ENCODE assay signal across 8 mouse cellular contexts in genomic region chr6:86439119-86439496, GRCm38 (mm10). TPM values are rescaled to one million over a fixed set of nuclear protein-coding genes. Genes with fewer than 3 reads are reported as not detected.
DNase-seq lines count a peak whose midpoint lies in the region; ATAC-seq and TF ChIP-seq lines count a peak whose summit lies in the region.

No protein-coding gene starts in this region.

- peak overlapping the region; percentile 58 for H3K4me2 ChIP-seq in limb, embryonic 14.5 days (replicated peaks; ENCODE audit: low read depth, low read length, severe bottlenecking)
- peak overlapping the region; percentile 63 for H3K4me2 ChIP-seq in stomach, embryonic 16.5 days (ENCODE audit: low read depth, low read length)

- peak overlapping the region; percentile 74 for H3K4me3 ChIP-seq in erythroblast, embryonic 14.5 days (replicated peaks)
- H3K4me3 ChIP-seq in testis, adult 2 months (ENCODE audit: control insufficient read depth, low read depth, low read length) = peak overlapping the region; percentile 94
- H3K4me3 ChIP-seq in limb, embryonic 14.5 days (replicated peaks; ENCODE audit: low read length) = peak overlapping the region; percentile 57
- H3K4me3 ChIP-seq in stomach, embryonic 16.5 days (replicated peaks; ENCODE audit: low read length) = peak overlapping the region; percentile 92

- 5% methylated on average over 13 of the region's 13 CpGs for WGBS in limb, embryonic 14.5 days
- 3% methylated on average over 13 of the region's 13 CpGs for WGBS in stomach, embryonic 16.5 days

- no peak for TF ChIP-seq POLR2A in testis, adult 2 months (IDR thresholded peaks at IDR 0.05; ENCODE audit: control insufficient read depth, low read depth, low read length)
- no peak for TF ChIP-seq POLR2A in limb, embryonic 14.5 days (IDR thresholded peaks at IDR 0.05; ENCODE audit: borderline replicate concordance, extremely low read depth, insufficient read depth, insufficient read length)

- H3K36me3 ChIP-seq in erythroblast, embryonic 14.5 days (ENCODE audit: control insufficient read depth) = peaks cover 38% of the 10 kb centered on the region
- H3K36me3 ChIP-seq in testis, adult 2 months (ENCODE audit: control insufficient read depth, insufficient read depth, low read length) = peaks cover 1% of the 10 kb centered on the region
- peaks cover 31% of the 10 kb centered on the region for H3K36me3 ChIP-seq in limb, embryonic 14.5 days (ENCODE audit: control insufficient read depth, insufficient read depth, low read length)
- H3K36me3 ChIP-seq in stomach, embryonic 16.5 days (ENCODE audit: control insufficient read depth, insufficient read depth, low read length) = peaks cover 16% of the 10 kb centered on the region

- no peaks in the 10 kb centered on the region for H3K9me3 ChIP-seq in erythroblast, embryonic 14.5 days (ENCODE audit: control insufficient read depth, low read length)
- no peaks in the 10 kb centered on the region for H3K9me3 ChIP-seq in limb, embryonic 14.5 days (ENCODE audit: control insufficient read depth, low read length)
- H3K9me3 ChIP-seq in stomach, embryonic 16.5 days (replicated peaks; ENCODE audit: control insufficient read depth, low read length) = no peaks in the 10 kb centered on the region

- H3K9ac ChIP-seq in limb, embryonic 14.5 days (ENCODE audit: low read depth, low read length, severe bottlenecking) = peak overlapping the region; percentile 69
- H3K9ac ChIP-seq in stomach, embryonic 16.5 days (ENCODE audit: low read length) = peak overlapping the region; percentile 92

- TF ChIP-seq CTCF in testis, adult 2 months (IDR thresholded peaks at IDR 0.05; ENCODE audit: control insufficient read depth, insufficient read depth, insufficient replicate concordance, low read depth, low read length) = no peak

- no peak for ATAC-seq in erythroblast, adult 5-6 weeks (replicated peaks; ENCODE audit: low FRiP score, poor library complexity, severe bottlenecking)
- no peak for ATAC-seq in limb, embryonic 14.5 days (ENCODE audit: low FRiP score, low read depth)
- no peak for ATAC-seq in stomach, embryonic 16.5 days (ENCODE audit: insufficient read depth, low FRiP score)

- no peaks in the 10 kb centered on the region for H3K27me3 ChIP-seq in erythroblast, embryonic 14.5 days (ENCODE audit: control insufficient read depth)
- no peaks in the 10 kb centered on the region for H3K27me3 ChIP-seq in testis, adult 2 months (ENCODE audit: control insufficient read depth, insufficient read depth, low read length)
- no peaks in the 10 kb centered on the region for H3K27me3 ChIP-seq in limb, embryonic 14.5 days (ENCODE audit: control insufficient read depth, insufficient read depth, low read length)
- H3K27me3 ChIP-seq in stomach, embryonic 16.5 days (ENCODE audit: control insufficient read depth, insufficient read depth, low read length) = no peaks in the 10 kb centered on the region

- H3K27ac ChIP-seq in testis, adult 2 months (ENCODE audit: control insufficient read depth, insufficient read depth, low read depth, low read length) = peak overlapping the region; percentile 99
- peak overlapping the region; percentile 94 for H3K27ac ChIP-seq in limb, embryonic 14.5 days (replicated peaks; ENCODE audit: low read depth, low read length)
- H3K27ac ChIP-seq in stomach, embryonic 16.5 days (ENCODE audit: low read length) = peak overlapping the region; percentile 97

- no peak for DNase-seq in testis, postnatal 10 days (ENCODE audit: low spot score)
- no peak for DNase-seq in limb, embryonic 14.5 days (ENCODE audit: low spot score)
- DNase-seq in cerebellum, postnatal 36 days = no peak
- no peak for DNase-seq in thymus, postnatal 36 days

- H3K4me1 ChIP-seq in erythroblast, embryonic 14.5 days (ENCODE audit: control insufficient read depth) = peaks cover 23% of the 10 kb centered on the region
- no peaks in the 10 kb centered on the region for H3K4me1 ChIP-seq in testis, adult 2 months (ENCODE audit: control insufficient read depth, insufficient read depth, low read length)
- H3K4me1 ChIP-seq in limb, embryonic 14.5 days (ENCODE audit: control insufficient read depth, insufficient read depth, low read length) = peaks cover 6% of the 10 kb centered on the region; the same call in 1 of the 2 replicates
- H3K4me1 ChIP-seq in stomach, embryonic 16.5 days (ENCODE audit: control insufficient read depth, insufficient read depth, low read length) = peaks cover 7% of the 10 kb centered on the region

RNA-seq across cellular contexts. Expression of gene C87436, which starts 0.9 kb away (rescaled TPM):
- polyA plus RNA-seq in erythroblast, embryonic 14.5 days (2012) = 0.84 and 1.5 TPM in 2 replicates
- 22.5 and 28.2 TPM in 2 replicates for total RNA-seq in erythroblast, adult 5-6 weeks (2015; ENCODE audit: low replicate concordance)
- 13.7 and 26.9 TPM in 2 replicates for total RNA-seq in erythroblast, adult 5-6 weeks (2017; ENCODE audit: low replicate concordance)
- 77.1 and 82.3 TPM in 2 replicates for polyA plus RNA-seq in testis, adult 2 months (2012; rRNA removed)
- 16.0 and 19.1 TPM in 2 replicates for polyA plus RNA-seq in limb, embryonic 14.5 days (2012; rRNA removed)
- polyA plus RNA-seq in limb, embryonic 14.5 days (2014; fragmentation: Nextera tagmentation; extraction: Ambion mirVana) = 20.6 and 22.2 TPM in 2 replicates
- 23.0 and 23.4 TPM in 2 replicates for polyA plus RNA-seq in stomach, embryonic 16.5 days (2015; fragmentation: Nextera tagmentation; extraction: Ambion mirVana)

RNA-seq across cellular contexts. Expression of gene Gm44790, which starts 12.7 kb away (rescaled TPM):
- polyA plus RNA-seq in erythroblast, embryonic 14.5 days (2012) = not detected in 2 replicates
- not detected in 2 replicates for total RNA-seq in erythroblast, adult 5-6 weeks (2015; ENCODE audit: low replicate concordance)
- total RNA-seq in erythroblast, adult 5-6 weeks (2017; ENCODE audit: low replicate concordance) = not detected in 2 replicates
- polyA plus RNA-seq in testis, adult 2 months (2012; rRNA removed) = 2.8 and 3.1 TPM in 2 replicates
- 1.5 and 2.4 TPM in 2 replicates for polyA plus RNA-seq in limb, embryonic 14.5 days (2012; rRNA removed)
- 0.77 and 1.2 TPM in 2 replicates for polyA plus RNA-seq in limb, embryonic 14.5 days (2014; fragmentation: Nextera tagmentation; extraction: Ambion mirVana)
- polyA plus RNA-seq in stomach, embryonic 16.5 days (2015; fragmentation: Nextera tagmentation; extraction: Ambion mirVana) = not detected in 2 replicates

RNA-seq across cellular contexts. Expression of gene Tia1, which starts 35.1 kb away (rescaled TPM):
- polyA plus RNA-seq in erythroblast, embryonic 14.5 days (2012) = 0.58 and 0.72 TPM in 2 replicates
- total RNA-seq in erythroblast, adult 5-6 weeks (2015; ENCODE audit: low replicate concordance) = 31.1 and 36.5 TPM in 2 replicates
- total RNA-seq in erythroblast, adult 5-6 weeks (2017; ENCODE audit: low replicate concordance) = 15.2 and 16.2 TPM in 2 replicates
- 9.0 and 9.7 TPM in 2 replicates for polyA plus RNA-seq in testis, adult 2 months (2012; rRNA removed)
- 230 and 264 TPM in 2 replicates for polyA plus RNA-seq in limb, embryonic 14.5 days (2012; rRNA removed)
- polyA plus RNA-seq in limb, embryonic 14.5 days (2014; fragmentation: Nextera tagmentation; extraction: Ambion mirVana) = 173 and 211 TPM in 2 replicates
- 135 and 151 TPM in 2 replicates for polyA plus RNA-seq in stomach, embryonic 16.5 days (2015; fragmentation: Nextera tagmentation; extraction: Ambion mirVana)

RNA-seq across cellular contexts. Expression of gene Pcyox1, which starts 42.2 kb away (rescaled TPM):
- 0.08 and 0.46 TPM in 2 replicates for polyA plus RNA-seq in erythroblast, embryonic 14.5 days (2012)
- 3.1 and 9.4 TPM in 2 replicates for total RNA-seq in erythroblast, adult 5-6 weeks (2015; ENCODE audit: low replicate concordance)
- total RNA-seq in erythroblast, adult 5-6 weeks (2017; ENCODE audit: low replicate concordance) = 14.9 and 22.7 TPM in 2 replicates
- polyA plus RNA-seq in testis, adult 2 months (2012; rRNA removed) = 4.8 and 5.0 TPM in 2 replicates
- 67.3 and 67.5 TPM in 2 replicates for polyA plus RNA-seq in limb, embryonic 14.5 days (2012; rRNA removed)
- 93.3 and 98.2 TPM in 2 replicates for polyA plus RNA-seq in limb, embryonic 14.5 days (2014; fragmentation: Nextera tagmentation; extraction: Ambion mirVana)
- 119 and 131 TPM in 2 replicates for polyA plus RNA-seq in stomach, embryonic 16.5 days (2015; fragmentation: Nextera tagmentation; extraction: Ambion mirVana)

Comparison
In these comparisons a context has a peak if more than half of its experiments do, and no peak if none do; other contexts are left out.
1. RNA of gene Tia1, which starts 35.1 kb away (polyA plus RNA-seq): 173 to 264 TPM in limb, embryonic 14.5 days and 135 to 151 TPM in stomach, embryonic 16.5 days; 9.0 to 9.7 TPM in testis, adult 2 months and 0.58 to 0.72 TPM in erythroblast, embryonic 14.5 days; every median in the first group is over 10 times any median in the second.
2. Peak in every context shown above with its lines, with median percentiles within 50 percentile points of each other: H3K4me3 ChIP-seq and H3K27ac ChIP-seq.